Mouse (Mus musculus): ENCODE results near the gene Eif4e2.

- TF ChIP-seq POLR2A (IDR thresholded peaks at IDR 0.05; ENCODE audit: insufficient read length, low read depth) (no peak), MAX (IDR thresholded peaks at IDR 0.05; ENCODE audit: low read depth) (no peak), E2F4 (IDR thresholded peaks at IDR 0.05; ENCODE audit: insufficient read depth) (no peak), USF1 (IDR thresholded peaks at IDR 0.05; ENCODE audit: low read depth) (peak; percentile 18), POLR2AphosphoS2 (IDR thresholded peaks at IDR 0.05; ENCODE audit: insufficient read length, low read depth) (no peak), SRF (IDR thresholded peaks at IDR 0.05; ENCODE audit: control insufficient read depth, insufficient read length, low read depth) (no peak), MYOG (IDR thresholded peaks at IDR 0.05; ENCODE audit: control insufficient read depth in 1 of 3, insufficient read depth in 1 of 3, insufficient read length in 2 of 3, low read depth in 2 of 3) (no peak), REST (IDR thresholded peaks at IDR 0.05; ENCODE audit: insufficient read depth, insufficient read length) (no peak), MYOD1 (IDR thresholded peaks at IDR 0.05; ENCODE audit: control insufficient read depth in 1 of 3, insufficient read length in 2 of 3, low read depth in 2 of 3) (no peak), TCF3 (IDR thresholded peaks at IDR 0.05; ENCODE audit: insufficient read length, low read depth) (no peak)
Observed at GRCm38 (mm10) chr1:87211431-87211830, 2.3 kb upstream of the Eif4e2 start.
